Mouse (Mus musculus) stomach, postnatal 0 days (tissue): ENCODE data around the gene Ubn1. TPM values are rescaled to one million over a fixed set of nuclear protein-coding genes. Genes with fewer than 3 reads are reported as not detected.

Experiments used
- ATAC-seq: fragments of 200-750 bp; cut with Nextera tagmentation; 2 replicates; pipeline ENCODE4 v1.8.0; 2017; ENCODE audit not compliant: low FRiP score, low TSS enrichment
- DNase-seq: peaks from one replicate; pipeline ENCODE4 v3.0.0-alpha.2; 2016; ENCODE audit warnings: low spot score
- H3K27ac ChIP-seq: fragments of 300-500 bp; sonication (generic); replicated peaks from 2 replicates; pipeline ENCODE4 v1.5.1; 2014; ENCODE audit warnings: mild to moderate bottlenecking, control low read depth
- H3K27me3 ChIP-seq: fragments of 300-500 bp; sonication (generic); 2 replicates; pipeline ENCODE4 v1.6.1; 2014; ENCODE audit warnings: low read length; ENCODE audit not compliant: control insufficient read depth, insufficient read depth
- H3K36me3 ChIP-seq: fragments of 300-500 bp; sonication (generic); 2 replicates; pipeline ENCODE4 v1.6.1; 2014; ENCODE audit warnings: low read length, mixed read lengths; ENCODE audit not compliant: control insufficient read depth, insufficient read depth
- H3K4me1 ChIP-seq: fragments of 300-500 bp; sonication (generic); replicated peaks from 2 replicates; pipeline ENCODE4 v1.6.1; 2014; ENCODE audit warnings: antibody characterized with exemption; ENCODE audit not compliant: control insufficient read depth, insufficient read depth
- H3K4me2 ChIP-seq: fragments of 300-500 bp; sonication (generic); replicated peaks from 2 replicates; pipeline ENCODE4 v1.6.1; 2014; ENCODE audit warnings: low read depth, mild to moderate bottlenecking, control low read depth, moderate library complexity
- H3K4me3 ChIP-seq: fragments of 300-500 bp; sonication (generic); 2 replicates; pipeline ENCODE4 v1.5.1; 2014; ENCODE audit warnings: low read depth, low read length, control low read depth
- H3K9ac ChIP-seq: fragments of 300-500 bp; sonication (generic); 2 replicates; pipeline ENCODE4 v1.6.1; 2014; ENCODE audit warnings: mild to moderate bottlenecking, low read length, control low read depth, mixed read lengths
- H3K9me3 ChIP-seq: fragments of 300-500 bp; sonication (generic); 2 replicates; pipeline ENCODE4 v1.6.1; 2016; ENCODE audit warnings: low read length; ENCODE audit not compliant: control insufficient read depth
- CTCF ChIP-seq: IDR thresholded peaks from 2 replicates; pipeline ENCODE4 v1.5.1; 2016; ENCODE audit warnings: antibody characterized with exemption, low read depth, mild to moderate bottlenecking, moderate library complexity
- EP300 ChIP-seq: optimal IDR thresholded peaks from 2 replicates; pipeline ENCODE3; 2016; ENCODE audit warnings: antibody characterized with exemption
- WGBS: fragments of 180-500 bp; shearing (Covaris S2); extraction: QIAGEN DNeasy Blood & Tissue Kit; methylation state at CpG from one replicate; pipeline ENCODE4 v1.1.7; 2014; 5-methylcytosine and 5-hydroxymethylcytosine counted together
- polyA plus RNA-seq: library from polyadenylated mRNA; unstranded; fragments of >200 nt; fragmentation: Nextera tagmentation; extraction: Ambion mirVana; gene quantifications from 2 replicates; pipeline ENCODE4 v1.2.1, GENCODE M21; 2015

The Ubn1 gene
- polyA plus RNA-seq, 1 experiment from 2014 or later, result 9.1 TPM

- TF ChIP-seq CTCF (no peak), EP300 (no peak)
- no peak overlapping the region for H3K4me2 ChIP-seq
- DNase-seq, result peak; percentile 62
- no peak overlapping the region for H3K9ac ChIP-seq
- H3K4me1 ChIP-seq, result no peaks in the 10 kb centered on the region
- ATAC-seq, result peak; percentile 94
- peaks cover 58% of the 10 kb centered on the region for H3K36me3 ChIP-seq
- H3K27me3 ChIP-seq, result no peaks in the 10 kb centered on the region
- H3K9me3 ChIP-seq, result no peaks in the 10 kb centered on the region
- 49% methylated on average over 2 of the region's 2 CpGs for WGBS
- no peak overlapping the region for H3K4me3 ChIP-seq
- no peak overlapping the region for H3K27ac ChIP-seq
These were observed 20.0 kb upstream of the Ubn1 start for GRCm38 (mm10) chr16:5029847-5030246.

DNA sequence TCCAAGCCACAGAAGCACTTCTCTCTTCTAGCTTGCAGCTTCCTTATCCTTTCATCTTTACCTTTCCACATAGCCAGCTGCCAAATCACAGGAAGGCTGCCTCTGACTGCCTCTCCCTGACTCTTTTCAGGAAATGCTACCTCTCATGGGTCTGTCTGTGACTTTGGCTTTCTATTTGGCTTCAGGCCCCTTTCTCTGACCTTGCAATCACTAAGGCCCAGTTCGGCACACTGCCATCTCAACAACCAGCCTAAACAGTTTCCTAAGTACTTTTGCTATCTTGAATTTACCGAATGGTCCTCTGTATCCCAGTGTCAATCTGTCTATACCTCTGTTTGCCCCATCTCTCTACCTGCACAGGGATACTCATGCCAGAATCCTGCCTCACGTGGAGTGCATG is 14.3 kb upstream of the Ubn1 start:
- Histone ChIP-seq H3K4me2 (no peak overlapping the region), H3K36me3 (peaks cover 51% of the 10 kb centered on the region), H3K9me3 (no peaks in the 10 kb centered on the region), H3K4me3 (no peak overlapping the region), H3K9ac (no peak overlapping the region), H3K27ac (no peak overlapping the region), H3K4me1 (no peaks in the 10 kb centered on the region), H3K27me3 (no peaks in the 10 kb centered on the region)
- ATAC-seq (no peak), DNase-seq (no peak)
- 95% methylated on average over 3 of the region's 3 CpGs for WGBS
- TF ChIP-seq CTCF, result no peak
- TF ChIP-seq EP300, result no peak

- no peaks in the 10 kb centered on the region for H3K9me3 ChIP-seq
- no peak overlapping the region for H3K4me2 ChIP-seq
- no peak for TF ChIP-seq EP300
- peaks cover 44% of the 10 kb centered on the region for H3K36me3 ChIP-seq
- H3K4me1 ChIP-seq, result no peaks in the 10 kb centered on the region
- no peak overlapping the region for H3K27ac ChIP-seq
- WGBS, result 73% methylated on average over 5 of the region's 5 CpGs
- H3K27me3 ChIP-seq, result no peaks in the 10 kb centered on the region
- H3K4me3 ChIP-seq, result no peak overlapping the region
- no peak overlapping the region for H3K9ac ChIP-seq
- ATAC-seq (no peak), DNase-seq (no peak)
These were observed 13.1 kb upstream of the Ubn1 start for GRCm38 (mm10) chr16:5036649-5037234.

DNA sequence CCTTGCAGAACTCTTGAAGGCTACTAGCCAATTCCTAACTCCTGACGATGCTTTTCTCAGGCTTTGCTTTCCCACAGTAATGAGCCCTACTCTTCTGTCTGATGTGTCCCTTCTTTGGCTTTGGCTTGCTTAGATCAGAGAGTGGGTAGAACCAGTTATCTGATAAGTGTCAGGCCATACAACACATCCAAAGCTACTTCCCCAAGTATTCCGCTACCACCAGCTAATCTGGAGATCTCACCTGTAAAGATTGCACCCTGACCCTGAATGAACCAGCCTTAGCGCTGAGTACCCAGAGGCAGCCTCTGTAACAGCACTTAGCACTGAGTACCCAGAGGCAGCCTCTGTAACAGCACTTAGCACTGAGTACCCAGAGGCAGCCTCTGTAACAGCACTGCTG is 4.5 kb upstream of the Ubn1 start:
- H3K27ac ChIP-seq, result no peak overlapping the region
- TF ChIP-seq EP300 (no peak), CTCF (no peak)
- H3K36me3 ChIP-seq, result peaks cover 22% of the 10 kb centered on the region
- H3K4me2 ChIP-seq, result no peak overlapping the region
- no peaks in the 10 kb centered on the region for H3K27me3 ChIP-seq
- ATAC-seq, result no peak
- H3K4me3 ChIP-seq, result no peak overlapping the region
- H3K4me1 ChIP-seq, result no peaks in the 10 kb centered on the region
- no peaks in the 10 kb centered on the region for H3K9me3 ChIP-seq
- no peak for DNase-seq
- WGBS, result 94% methylated on average over 3 of the region's 3 CpGs
- H3K9ac ChIP-seq, result no peak overlapping the region

DNA sequence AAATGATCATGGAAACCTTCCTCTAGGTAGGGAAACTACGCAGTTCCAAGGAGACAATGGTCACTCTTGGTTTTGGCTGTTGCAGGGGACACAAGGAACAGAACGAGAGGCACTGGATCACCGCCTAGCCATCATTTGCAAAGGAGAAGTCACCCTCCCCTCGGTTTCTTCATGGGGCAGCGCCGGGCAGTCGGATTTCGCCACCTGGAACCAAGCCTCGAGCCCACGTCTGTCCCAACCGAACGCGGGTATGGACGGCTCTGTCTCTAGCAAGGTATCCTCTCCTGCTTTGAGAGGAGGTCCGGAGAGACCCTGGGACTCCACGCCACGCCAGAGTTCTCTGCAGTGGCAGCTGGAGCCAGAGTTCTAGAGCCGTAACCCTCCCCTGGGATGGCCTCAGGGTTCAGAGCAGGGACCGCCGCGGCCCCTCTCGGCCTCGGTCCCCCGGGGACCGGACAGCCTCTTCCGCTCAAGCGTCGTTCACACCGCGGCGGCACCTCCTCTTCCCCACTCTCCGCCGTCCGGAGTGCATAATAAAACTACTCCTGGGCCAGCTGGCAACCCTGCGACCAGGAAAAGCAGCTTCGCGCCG is 579 bp upstream of the Ubn1 start:
- H3K4me2 ChIP-seq, result peak overlapping the region; percentile 78
- DNase-seq (no peak), ATAC-seq (peak; percentile 58)
- no peaks in the 10 kb centered on the region for H3K4me1 ChIP-seq
- H3K9me3 ChIP-seq, result no peaks in the 10 kb centered on the region
- H3K9ac ChIP-seq, result peak overlapping the region; percentile 96
- H3K27me3 ChIP-seq, result no peaks in the 10 kb centered on the region
- peaks cover 9% of the 10 kb centered on the region for H3K36me3 ChIP-seq
- H3K27ac ChIP-seq, result peak overlapping the region; percentile 95
- TF ChIP-seq CTCF, result no peak
- TF ChIP-seq EP300, result no peak
- WGBS, result 1% methylated on average over 38 of the region's 38 CpGs
- H3K4me3 ChIP-seq, result peak overlapping the region; percentile 90

DNA sequence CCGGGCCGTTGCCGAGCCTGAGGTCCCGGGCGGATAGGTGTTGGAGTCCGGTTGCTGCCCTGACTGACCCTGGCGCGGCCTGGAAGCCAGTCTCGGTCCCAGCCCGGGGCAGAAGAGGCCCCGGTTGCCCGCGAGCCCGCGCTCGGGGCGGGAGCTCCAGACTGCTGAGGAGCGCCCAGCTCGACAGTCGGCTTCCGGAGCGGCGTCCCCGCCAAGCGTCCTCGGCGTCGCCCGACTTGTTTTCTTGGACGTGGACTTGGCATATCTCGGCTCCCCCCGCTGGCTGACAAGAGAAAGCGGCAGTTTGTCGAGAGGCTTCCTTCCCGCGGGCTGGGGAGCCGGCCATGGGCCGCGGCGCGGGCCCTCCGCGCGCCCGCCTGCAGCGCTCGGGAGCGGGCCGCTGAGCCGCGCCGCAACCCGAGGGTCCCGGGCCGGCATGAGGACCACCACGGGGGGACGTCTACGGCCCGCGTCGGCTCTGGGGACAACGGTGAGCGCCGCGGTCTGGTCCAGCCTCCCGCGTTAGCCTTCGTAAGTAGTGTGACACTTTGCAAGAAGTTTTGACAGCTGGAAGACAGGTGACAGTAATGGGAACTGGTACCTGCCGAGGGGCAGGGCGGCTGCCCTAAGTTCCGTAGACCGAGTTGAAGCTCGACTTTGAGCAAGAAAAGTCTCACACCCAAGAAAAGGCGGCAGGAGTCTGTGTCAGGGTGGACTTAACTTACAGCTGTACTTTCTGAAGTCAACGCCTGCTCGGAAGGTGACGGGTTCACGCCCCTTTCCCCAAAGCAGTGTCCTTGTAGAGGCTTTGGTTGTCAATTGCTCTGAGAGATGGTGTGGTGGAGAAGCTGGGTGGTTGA is 624 bp downstream of the Ubn1 start:
- TF ChIP-seq CTCF (peak; percentile 35; the same call in 1 of the 2 replicates), EP300 (no peak)
- no peaks in the 10 kb centered on the region for H3K4me1 ChIP-seq
- H3K4me3 ChIP-seq, result peak overlapping the region; percentile 90
- no peaks in the 10 kb centered on the region for H3K9me3 ChIP-seq
- H3K27ac ChIP-seq, result peak overlapping the region; percentile 98
- peaks cover 15% of the 10 kb centered on the region for H3K36me3 ChIP-seq
- ATAC-seq (peak; percentile 74), DNase-seq (peak; percentile 79)
- peak overlapping the region; percentile 88 for H3K9ac ChIP-seq
- WGBS, result under 1% methylated on average over 78 of the region's 78 CpGs
- no peaks in the 10 kb centered on the region for H3K27me3 ChIP-seq
- peak overlapping the region; percentile 90 for H3K4me2 ChIP-seq
